Mouse (Mus musculus): ENCODE data around the gene Chn2. TPM values are rescaled to one million over a fixed set of nuclear protein-coding genes. Genes with fewer than 3 reads are reported as not detected.

The Chn2 gene
- total and polyA plus RNA-seq, 3 experiments, result not detected

GRCm38 (mm10) chr6:54179874-54180212 lies 140.5 kb downstream of the Chn2 start (continued):
- TF ChIP-seq ZKSCAN1 (IDR thresholded peaks at IDR 0.05; ENCODE audit: low read depth, low read length) (no peak), CHD1 (IDR thresholded peaks at IDR 0.05; ENCODE audit: low read depth, low read length) (no peak), MAFK (IDR thresholded peaks at IDR 0.05; ENCODE audit: borderline replicate concordance, low read depth, low read length) (no peak), TBP (IDR thresholded peaks at IDR 0.05; ENCODE audit: low read depth, low read length) (no peak), POLR2A (IDR thresholded peaks at IDR 0.05; ENCODE audit: control insufficient read depth in 1 of 2, insufficient read depth in 1 of 2, low read depth in 1 of 2, low read length in 2 of 2, poor library complexity in 1 of 2) (no peak), HCFC1 (IDR thresholded peaks at IDR 0.05; ENCODE audit: low read depth, low read length) (no peak)

DNA sequence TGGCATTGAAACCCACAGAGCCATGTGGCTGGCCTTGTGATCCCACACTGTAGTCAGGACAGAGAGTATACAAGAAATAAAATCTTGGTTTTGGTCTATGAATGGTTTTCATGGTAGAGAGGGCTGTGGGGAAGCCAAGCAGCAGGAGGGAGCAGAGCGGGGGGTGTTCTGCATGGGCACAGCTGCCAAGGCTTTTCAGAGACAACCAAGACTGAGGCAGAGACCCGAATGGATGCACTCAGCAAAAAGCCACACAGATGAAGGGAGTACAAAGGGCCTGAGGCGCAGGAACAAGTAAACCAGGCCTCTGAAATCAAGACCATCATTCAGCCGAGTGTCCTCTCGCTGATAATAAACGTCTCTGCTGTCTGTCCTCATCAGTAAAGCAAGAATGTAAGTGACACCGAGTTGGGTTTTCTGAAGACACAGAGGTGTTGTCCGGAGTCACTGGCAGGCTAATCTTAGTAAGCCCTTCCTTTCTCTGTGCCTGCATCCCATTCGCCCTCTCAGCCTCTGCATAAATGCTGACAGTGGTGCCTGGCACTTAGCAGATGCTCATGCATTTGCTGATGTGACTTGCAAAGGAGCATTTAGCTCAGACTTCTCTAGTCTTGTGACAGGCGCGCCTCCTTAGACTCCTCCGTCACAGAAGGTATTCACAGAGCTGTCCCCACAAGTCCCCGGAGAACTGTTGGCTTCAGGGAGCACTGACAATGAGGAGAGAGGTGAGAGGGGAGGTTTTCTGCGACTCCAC lies 144.6 kb downstream of the Chn2 start:
- TF ChIP-seq NELFE (IDR thresholded peaks at IDR 0.05; ENCODE audit: low read depth, low read length) (no peak), E2F4 (IDR thresholded peaks at IDR 0.05; ENCODE audit: borderline replicate concordance, low read depth, low read length) (no peak), POLR2AphosphoS2 (IDR thresholded peaks at IDR 0.05; ENCODE audit: low read length) (no peak), CTCF (IDR thresholded peaks at IDR 0.05 in 2 of 3, conservative IDR thresholded peaks at IDR 0.05 in 1 of 3; ENCODE audit: control insufficient read depth in 1 of 3, insufficient read depth in 1 of 3, low read depth in 2 of 3, low read length in 3 of 3, poor library complexity in 1 of 3, severe bottlenecking in 1 of 3) (no peak), EP300 (IDR thresholded peaks at IDR 0.05; ENCODE audit: low read depth in 1 of 2, low read length in 2 of 2) (no peak), ETS1 (IDR thresholded peaks at IDR 0.05; ENCODE audit: low read depth, low read length) (no peak), TCF12 (IDR thresholded peaks at IDR 0.05; ENCODE audit: low read depth, low read length) (no peak), POLR2AphosphoS5 (IDR thresholded peaks at IDR 0.05; ENCODE audit: borderline replicate concordance, low read depth, low read length) (no peak), TAL1 (IDR thresholded peaks at IDR 0.05; ENCODE audit: low read length) (no peak), BHLHE40 (IDR thresholded peaks at IDR 0.05; ENCODE audit: borderline replicate concordance, low read depth, low read length) (no peak), RAD21 (IDR thresholded peaks at IDR 0.05; ENCODE audit: low read depth, low read length) (no peak), MEF2A (IDR thresholded peaks at IDR 0.05; ENCODE audit: extremely low read depth, insufficient replicate concordance, low read depth, low read length, poor library complexity, severe bottlenecking) (no peak), USF1 (IDR thresholded peaks at IDR 0.05; ENCODE audit: low read depth, low read length) (no peak), GATA1 (IDR thresholded peaks at IDR 0.05; ENCODE audit: low read depth, low read length) (no peak), SIN3A (IDR thresholded peaks at IDR 0.05; ENCODE audit: low read length) (no peak)
- no peak for DNase-seq (ENCODE audit: low read depth, low spot score)
- no peaks in the 10 kb centered on the region for H3K79me2 ChIP-seq (ENCODE audit: control insufficient read depth, insufficient read depth, low read length, poor library complexity)
- no peaks in the 10 kb centered on the region for H3K27me3 ChIP-seq (ENCODE audit: control insufficient read depth in 1 of 2, insufficient read depth in 2 of 2, low read length in 2 of 2)
- H3K27ac ChIP-seq (ENCODE audit: control insufficient read depth, low read depth, low read length), result no peak overlapping the region
- H3K4me1 ChIP-seq (ENCODE audit: control insufficient read depth in 1 of 2, insufficient read depth in 2 of 2, low read length in 2 of 2), result no peaks in the 10 kb centered on the region
- H3K4me3 ChIP-seq (ENCODE audit: control insufficient read depth in 1 of 2, insufficient read depth in 1 of 2, low read depth in 2 of 2, low read length in 2 of 2), result no peak overlapping the region
- no peaks in the 10 kb centered on the region for H3K9me3 ChIP-seq (replicated peaks; ENCODE audit: insufficient read depth, low read length)
- H3K36me3 ChIP-seq (ENCODE audit: control insufficient read depth in 1 of 2, insufficient read depth in 2 of 2, low read length in 2 of 2), result no peaks in the 10 kb centered on the region
- H3K9ac ChIP-seq (ENCODE audit: control insufficient read depth, low read depth, low read length, poor library complexity, severe bottlenecking), result no peak overlapping the region
